Mouse (Mus musculus) megakaryocyte, embryonic 14.5 days (primary cell): Measurements from ENCODE around the gene Asl.

Experiments used
- FLI1 ChIP-seq: IDR thresholded peaks from 2 replicates; pipeline ENCODE4 v1.6.1; 2012; ENCODE audit warnings: low read length, inconsistent platforms, mixed read lengths
- GATA1 ChIP-seq: IDR thresholded peaks from 3 replicates; pipeline ENCODE4 v1.6.1; 2012; ENCODE audit warnings: mixed read lengths, low read length, inconsistent platforms, borderline replicate concordance

DNA sequence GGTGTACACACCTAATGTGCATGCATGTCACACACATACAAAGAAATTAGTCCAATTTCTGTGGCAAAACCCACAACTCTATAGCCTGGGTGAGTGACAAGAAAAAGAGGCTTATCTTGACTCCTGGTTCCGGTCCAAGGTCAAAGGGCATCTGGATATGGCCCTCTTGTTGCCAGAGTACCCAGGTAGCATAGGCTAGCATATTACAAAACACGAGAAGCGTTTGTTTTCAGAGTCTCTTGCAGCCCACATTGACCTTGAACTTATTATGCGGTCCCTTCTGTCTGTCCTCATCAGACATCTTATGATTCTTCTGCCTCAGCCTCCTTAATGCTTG, 31.2 kb upstream of the Asl start:
- TF ChIP-seq GATA1 (no peak), FLI1 (no peak)
